Mouse (Mus musculus): ENCODE data around the gene Ppfibp1. TPM values are rescaled to one million over a fixed set of nuclear protein-coding genes. Genes with fewer than 3 reads are reported as not detected.

The Ppfibp1 gene
- total and polyA plus RNA-seq, 3 experiments: 23.4 to 28.2 (median 28.2) TPM

DNA sequence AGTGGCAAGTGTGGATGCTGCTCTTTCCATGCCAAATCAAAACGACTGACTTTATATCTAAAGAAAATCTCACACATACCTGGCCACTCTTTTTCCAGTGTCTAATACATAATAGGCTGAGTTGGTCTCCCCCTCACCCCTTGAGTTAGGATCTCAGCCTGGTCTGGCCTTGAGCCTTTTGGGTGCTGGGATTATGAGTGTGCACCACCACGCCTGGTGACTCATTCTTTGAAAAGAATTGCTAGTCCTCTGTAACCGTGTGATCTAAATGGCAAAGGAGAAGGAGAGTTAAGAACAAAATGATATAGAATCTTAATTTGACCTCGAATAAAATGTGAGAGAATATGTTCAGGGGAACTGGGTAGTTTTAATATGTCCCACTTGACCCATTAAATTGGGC is 129.6 kb downstream of the Ppfibp1 start:
- peak; percentile 20 for DNase-seq (ENCODE audit: extremely low read depth)
- H3K4me1 ChIP-seq (ENCODE audit: control insufficient read depth in 1 of 2, insufficient read depth in 2 of 2): peaks cover 3 to 21% of the 10 kb centered on the region in 2 experiments
- H3K36me3 ChIP-seq (replicated peaks in 1 of 2; ENCODE audit: control insufficient read depth in 1 of 2, insufficient read depth in 1 of 2, low read length in 1 of 2): peaks cover 20 to 69% of the 10 kb centered on the region in 2 experiments
- H3K4me2 ChIP-seq (ENCODE audit: insufficient read depth, low read depth, poor library complexity, severe bottlenecking): 0 out of 2 replicates have a peak overlapping the region, but pooled peaks have one; percentile 6
- no peak overlapping the region for H3K9ac ChIP-seq (ENCODE audit: insufficient read depth, low read depth)
- in situ Hi-C loops (cut with MboI; ENCODE audit: low pct_ligation_motif_present, low pct_unique_long_range_greater_than_20kb, low sequenced_read_pairs) (loop anchor here (10.0 kb wide), 1 partner anchor 227 kb away; no protein-coding TSS in a partner anchor), dilution Hi-C loops (cut with MboI; ENCODE audit: extremely low pct_ligation_motif_present, extremely low pct_unique_long_range_greater_than_20kb, low sequenced_read_pairs) (no loop called here)
- no peaks in the 10 kb centered on the region for H3K9me3 ChIP-seq (replicated peaks; ENCODE audit: low read length)
- H3K79me2 ChIP-seq (replicated peaks; ENCODE audit: control insufficient read depth, extremely low read depth, insufficient read depth, poor library complexity, severe bottlenecking): no peaks in the 10 kb centered on the region
- no peaks in the 10 kb centered on the region for H3K27me3 ChIP-seq (replicated peaks)
- TF ChIP-seq MEF2A (IDR thresholded peaks at IDR 0.05; ENCODE audit: borderline replicate concordance, low read depth, low read length): no peak
- TF ChIP-seq POLR2A (IDR thresholded peaks at IDR 0.05; ENCODE audit: low read depth, low read length): no peak
- no peak for TF ChIP-seq NRF1 (IDR thresholded peaks at IDR 0.05; ENCODE audit: low read depth, low read length)
- TF ChIP-seq SMC3 (IDR thresholded peaks at IDR 0.05; ENCODE audit: low read depth, low read length): no peak
- TF ChIP-seq UBTF (IDR thresholded peaks at IDR 0.05; ENCODE audit: low read depth, low read length): no peak
- no peak for TF ChIP-seq CTCF (conservative IDR thresholded peaks at IDR 0.05 in 1 of 2, IDR thresholded peaks at IDR 0.05 in 1 of 2; ENCODE audit: low read depth in 2 of 2, low read length in 2 of 2)
- no peak for TF ChIP-seq MAFK (IDR thresholded peaks at IDR 0.05; ENCODE audit: insufficient replicate concordance, low read length)
- TF ChIP-seq IRF4 (IDR thresholded peaks at IDR 0.05; ENCODE audit: low read depth, low read length): peak; percentile 54; the same call in 1 of the 2 replicates
- TF ChIP-seq JUN (IDR thresholded peaks at IDR 0.05; ENCODE audit: insufficient read depth, low read depth, low read length): peak; percentile 16; the same call in 1 of the 2 replicates
- TF ChIP-seq ETS1 (conservative IDR thresholded peaks at IDR 0.05; ENCODE audit: low read depth, low read length): no peak
- peak overlapping the region; percentile 71 for H3K27ac ChIP-seq (ENCODE audit: insufficient read depth, low read depth)
- no peak overlapping the region for H3K4me3 ChIP-seq (replicated peaks in 1 of 3; ENCODE audit: low read depth in 2 of 3, low read length in 2 of 3, poor library complexity in 1 of 3)

DNA sequence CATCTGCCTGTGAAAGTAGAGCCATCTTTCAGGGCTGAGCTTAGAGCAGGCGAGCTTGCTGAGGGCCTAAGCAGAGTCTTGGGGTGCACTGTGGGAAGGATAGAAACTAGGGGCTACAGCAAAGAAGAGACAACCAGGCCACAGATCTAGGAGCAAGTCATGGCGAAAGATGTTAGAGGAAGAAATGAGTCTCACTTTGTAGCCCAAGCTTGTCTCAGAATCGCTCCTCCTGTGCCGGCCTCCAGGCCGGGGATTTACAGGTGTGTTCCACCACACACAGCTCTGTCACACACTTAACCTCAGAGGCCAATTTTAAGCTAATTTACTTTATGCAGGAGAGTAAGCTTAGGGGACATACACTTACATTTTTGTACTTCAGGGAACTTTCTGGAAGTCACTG is 130.1 kb downstream of the Ppfibp1 start:
- peaks cover 2 to 19% of the 10 kb centered on the region in 2 experiments; a peak in 2 of 4 replicates for H3K4me1 ChIP-seq (ENCODE audit: control insufficient read depth in 1 of 2, insufficient read depth in 2 of 2)
- in situ Hi-C loops (cut with MboI; ENCODE audit: low pct_ligation_motif_present, low pct_unique_long_range_greater_than_20kb, low sequenced_read_pairs): loop anchor here (10.0 kb wide), 1 partner anchor 226 kb away; no protein-coding TSS in a partner anchor
- no peak for TF ChIP-seq TBP (conservative IDR thresholded peaks at IDR 0.05; ENCODE audit: low read depth, low read length)
- no peak for TF ChIP-seq POLR2AphosphoS2 (IDR thresholded peaks at IDR 0.05; ENCODE audit: low read depth, low read length)
- no peak for TF ChIP-seq RAD21 (IDR thresholded peaks at IDR 0.05; ENCODE audit: low read depth, low read length)
- TF ChIP-seq TCF12 (IDR thresholded peaks at IDR 0.05; ENCODE audit: low read depth, low read length): peak; percentile 65; the same call in 1 of the 2 replicates
- no peak for TF ChIP-seq USF2 (conservative IDR thresholded peaks at IDR 0.05; ENCODE audit: low read depth, low read length)
- no peak; the same call in 1 of the 2 replicates for TF ChIP-seq ETS1 (conservative IDR thresholded peaks at IDR 0.05; ENCODE audit: low read depth, low read length)
- no peak for TF ChIP-seq ZC3H11A (IDR thresholded peaks at IDR 0.05; ENCODE audit: low read depth, low read length)
- no peak for TF ChIP-seq JUN (IDR thresholded peaks at IDR 0.05; ENCODE audit: insufficient read depth, low read depth, low read length)
- TF ChIP-seq CHD2 (IDR thresholded peaks at IDR 0.05; ENCODE audit: low read length): no peak
- no peak; the same call in 1 of the 2 replicates for TF ChIP-seq EP300 (IDR thresholded peaks at IDR 0.05; ENCODE audit: low read length)
- peak; percentile 33; the same call in 1 of the 2 replicates for TF ChIP-seq ZNF384 (IDR thresholded peaks at IDR 0.05; ENCODE audit: low read depth, low read length)
- TF ChIP-seq SMC3 (IDR thresholded peaks at IDR 0.05; ENCODE audit: low read depth, low read length): no peak
- TF ChIP-seq CTCF (conservative IDR thresholded peaks at IDR 0.05 in 1 of 2, IDR thresholded peaks at IDR 0.05 in 1 of 2; ENCODE audit: low read depth in 2 of 2, low read length in 2 of 2): no peak
- TF ChIP-seq MAFK (IDR thresholded peaks at IDR 0.05; ENCODE audit: insufficient replicate concordance, low read length): no peak
- no peak for TF ChIP-seq NELFE (IDR thresholded peaks at IDR 0.05; ENCODE audit: low read depth, low read length)
- TF ChIP-seq RCOR1 (conservative IDR thresholded peaks at IDR 0.05; ENCODE audit: low read depth, low read length): no peak
- TF ChIP-seq POLR2A (IDR thresholded peaks at IDR 0.05; ENCODE audit: low read depth, low read length): no peak
- no peak for TF ChIP-seq ZMIZ1 (IDR thresholded peaks at IDR 0.05; ENCODE audit: low read depth, low read length)
- TF ChIP-seq MYC (IDR thresholded peaks at IDR 0.05; ENCODE audit: low read depth, low read length): no peak
- no peak for TF ChIP-seq GABPA (IDR thresholded peaks at IDR 0.05; ENCODE audit: insufficient replicate concordance, low read depth, low read length)
- TF ChIP-seq IRF4 (IDR thresholded peaks at IDR 0.05; ENCODE audit: low read depth, low read length): peak; percentile 66; the same call in 1 of the 2 replicates
- TF ChIP-seq ZKSCAN1 (IDR thresholded peaks at IDR 0.05; ENCODE audit: borderline replicate concordance, low read depth, low read length): no peak
- no peak for TF ChIP-seq ELF1 (IDR thresholded peaks at IDR 0.05; ENCODE audit: low read depth, low read length)
- no peak for TF ChIP-seq JUND (conservative IDR thresholded peaks at IDR 0.05; ENCODE audit: low read depth, low read length)
- no peak for TF ChIP-seq UBTF (IDR thresholded peaks at IDR 0.05; ENCODE audit: low read depth, low read length)
- no peak for TF ChIP-seq NRF1 (IDR thresholded peaks at IDR 0.05; ENCODE audit: low read depth, low read length)
- H3K9ac ChIP-seq (ENCODE audit: insufficient read depth, low read depth): no peak overlapping the region
- peak overlapping the region; percentile 71 for H3K27ac ChIP-seq (ENCODE audit: insufficient read depth, low read depth)
- H3K79me2 ChIP-seq (replicated peaks; ENCODE audit: control insufficient read depth, extremely low read depth, insufficient read depth, poor library complexity, severe bottlenecking): no peaks in the 10 kb centered on the region
- dilution Hi-C loops (cut with MboI; ENCODE audit: extremely low pct_ligation_motif_present, extremely low pct_unique_long_range_greater_than_20kb, low sequenced_read_pairs): no loop called here
- no peaks in the 10 kb centered on the region for H3K27me3 ChIP-seq (replicated peaks)
- H3K36me3 ChIP-seq (replicated peaks in 1 of 2; ENCODE audit: control insufficient read depth in 1 of 2, insufficient read depth in 1 of 2, low read length in 1 of 2): peaks cover 24 to 72% of the 10 kb centered on the region in 2 experiments
- no peaks in the 10 kb centered on the region for H3K9me3 ChIP-seq (replicated peaks; ENCODE audit: low read length)
- peak; percentile 15 for DNase-seq (ENCODE audit: extremely low read depth)
- no peak overlapping the region for H3K4me3 ChIP-seq (replicated peaks in 1 of 3; ENCODE audit: low read depth in 2 of 3, low read length in 2 of 3, poor library complexity in 1 of 3)
- H3K4me2 ChIP-seq (ENCODE audit: insufficient read depth, low read depth, poor library complexity, severe bottlenecking): 0 out of 2 replicates have a peak overlapping the region, but pooled peaks have one; percentile 6
